Mouse (Mus musculus) thymus, adult 2 months (tissue): ENCODE results near the gene Hist1h1c. TPM values are rescaled to one million over a fixed set of nuclear protein-coding genes. Genes with fewer than 3 reads are reported as not detected.
A peak's percentile ranks its signal among the peaks of the same experiment; 100 is the strongest.
"Not testable (repeated sequence)": the region's sequence is repeated elsewhere in the genome, so short reads cannot be mapped to it uniquely, and the experiment has no call there.

Source experiments
- DNase-seq: peaks from one replicate; pipeline ENCODE4 v3.0.0; 2021
- H3K27ac ChIP-seq: fragments of 200-500 bp; 2 replicates; pipeline ENCODE4 v1.5.1; 2012; ENCODE audit warnings: low read length, control low read depth; ENCODE audit not compliant: control insufficient read depth, insufficient read depth
- H3K27me3 ChIP-seq: fragments of 200-500 bp; 2 replicates; pipeline ENCODE4 v1.6.1; 2012; ENCODE audit warnings: mild to moderate bottlenecking, low read length, moderate library complexity, mixed read lengths; ENCODE audit not compliant: control insufficient read depth, insufficient read depth
- H3K36me3 ChIP-seq: fragments of 200-500 bp; 2 replicates; pipeline ENCODE4 v1.6.1; 2012; ENCODE audit warnings: mild to moderate bottlenecking, low read length, moderate library complexity; ENCODE audit not compliant: control insufficient read depth, insufficient read depth
- H3K4me1 ChIP-seq: fragments of 200-500 bp; replicated peaks from 2 replicates; pipeline ENCODE4 v1.6.1; 2012; ENCODE audit warnings: low read length; ENCODE audit not compliant: control insufficient read depth, insufficient read depth
- H3K4me3 ChIP-seq: fragments of 200-500 bp; 2 replicates; pipeline ENCODE4 v1.5.1; 2012; ENCODE audit warnings: mild to moderate bottlenecking, low read length, control low read depth, moderate library complexity; ENCODE audit not compliant: control insufficient read depth, insufficient read depth
- CTCF ChIP-seq: fragments of 200-500 bp; IDR thresholded peaks from 2 replicates; pipeline ENCODE4 v1.5.1; 2012; ENCODE audit warnings: mild to moderate bottlenecking, control low read depth, low read length, moderate library complexity, borderline replicate concordance; ENCODE audit not compliant: control insufficient read depth, poor library complexity, insufficient read depth; ENCODE audit errors: extremely low read depth
- POLR2A ChIP-seq: fragments of 200-500 bp; IDR thresholded peaks from 2 replicates; pipeline ENCODE4 v1.6.1; 2012; ENCODE audit warnings: mild to moderate bottlenecking, low read length, control low read depth, moderate library complexity; ENCODE audit not compliant: control insufficient read depth, poor library complexity, insufficient read depth; ENCODE audit errors: extremely low read depth
- WGBS: fragments of 180-500 bp; shearing (Covaris S2); methylation state at CpG from one replicate; pipeline ENCODE4 v1.1.7; 2018; 5-methylcytosine and 5-hydroxymethylcytosine counted together
- polyA plus RNA-seq: library from polyadenylated mRNA; depleted of rRNA; stranded (reverse); fragments of >200 nt; gene quantifications from 2 replicates; pipeline ENCODE4 v1.2.3, GENCODE M21; 2012

The Hist1h1c gene
- polyA plus RNA-seq, 1 experiment, result 40.9 TPM

DNA sequence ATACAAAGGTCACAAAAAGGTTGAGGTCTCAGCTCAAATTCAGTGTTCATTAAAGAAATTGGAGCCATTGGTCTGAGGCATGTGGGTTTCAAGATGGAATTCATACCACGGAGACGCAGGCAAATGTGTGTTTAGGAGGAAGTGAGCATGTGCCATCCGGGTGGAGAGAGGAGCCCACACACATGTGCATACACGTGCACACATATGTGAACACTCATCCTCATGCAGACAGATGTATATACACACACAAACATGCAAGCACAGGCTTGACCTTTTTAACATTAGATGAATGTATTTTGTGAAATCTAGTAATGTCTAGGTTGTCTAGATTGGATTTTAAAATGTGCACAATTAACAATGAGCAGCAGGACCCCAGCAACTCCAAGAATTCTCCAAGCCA lies 36.4 kb upstream of the Hist1h1c start:
- Histone ChIP-seq H3K36me3 (no peaks in the 10 kb centered on the region), H3K4me3 (no peak overlapping the region), H3K4me1 (peaks cover 4% of the 10 kb centered on the region), H3K27me3 (no peaks in the 10 kb centered on the region), H3K27ac (no peak overlapping the region)
- no peak for TF ChIP-seq CTCF
- TF ChIP-seq POLR2A, result no peak
- 82% methylated on average over 4 of the region's 4 CpGs for WGBS
- DNase-seq, result no peak

DNA sequence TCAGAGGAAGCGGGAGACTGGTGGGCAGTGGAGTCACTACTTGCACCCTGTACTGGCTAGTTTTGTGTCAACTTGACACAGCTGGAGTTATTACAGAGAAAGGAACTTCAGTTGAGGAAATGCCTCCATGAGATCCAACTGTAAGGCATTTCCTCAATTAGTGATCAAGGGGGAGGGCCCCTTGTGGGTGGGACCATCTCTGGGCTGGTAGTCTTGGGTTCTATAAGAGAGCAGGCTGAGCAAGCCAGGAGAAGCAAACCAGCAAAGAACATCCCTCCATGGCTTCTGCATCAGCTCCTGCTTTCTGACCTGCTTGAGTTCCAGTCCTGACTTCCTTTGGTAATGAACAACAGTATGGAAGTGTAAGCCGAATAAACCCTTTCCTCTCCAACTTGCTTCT lies 35.8 kb upstream of the Hist1h1c start:
- not testable (repeated sequence) for H3K4me1 ChIP-seq, H3K27ac ChIP-seq, H3K27me3 ChIP-seq, H3K36me3 ChIP-seq, H3K4me3 ChIP-seq, DNase-seq
- WGBS, result 94% methylated on average over 2 of the region's 2 CpGs

- TF ChIP-seq POLR2A, result no peak
- TF ChIP-seq CTCF, result no peak
- WGBS, result 90% methylated on average over 7 of the region's 7 CpGs
- Histone ChIP-seq H3K36me3 (no peaks in the 10 kb centered on the region), H3K27ac (no peak overlapping the region), H3K27me3 (no peaks in the 10 kb centered on the region), H3K4me3 (no peak overlapping the region), H3K4me1 (peaks cover 11% of the 10 kb centered on the region)
- DNase-seq, result no peak
These were observed 32.8 kb upstream of the Hist1h1c start for GRCm38 (mm10) chr13:23705751-23706356.

- Histone ChIP-seq H3K27ac (no peak overlapping the region), H3K4me3 (no peak overlapping the region), H3K36me3 (no peaks in the 10 kb centered on the region), H3K27me3 (no peaks in the 10 kb centered on the region), H3K4me1 (peaks cover 8% of the 10 kb centered on the region)
- DNase-seq, result no peak
- TF ChIP-seq POLR2A (no peak), CTCF (no peak)
- WGBS, result 97% methylated on average over 12 of the region's 12 CpGs
These were observed 31.8 kb upstream of the Hist1h1c start for GRCm38 (mm10) chr13:23706771-23707170.

DNA sequence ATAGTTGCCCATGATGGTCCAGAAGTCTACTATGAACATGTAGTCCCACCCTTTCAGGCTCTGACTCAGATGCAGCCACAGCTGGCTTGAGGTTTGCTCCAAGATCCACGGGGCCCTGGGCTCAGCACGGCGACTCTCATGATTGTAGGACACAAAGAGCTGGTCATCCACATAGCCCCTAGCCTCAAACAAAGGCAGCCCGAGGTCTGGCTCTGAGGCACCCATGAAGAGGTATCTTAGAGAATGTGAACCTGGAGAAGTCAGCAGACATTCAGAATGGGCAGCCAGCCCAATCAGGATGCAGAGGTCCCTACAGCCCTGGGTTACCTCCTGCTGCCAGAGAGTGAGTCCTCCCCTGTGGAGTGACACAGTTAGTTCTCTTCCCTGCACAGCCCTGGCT lies 30.6 kb upstream of the Hist1h1c start:
- WGBS, result 81% methylated on average over 4 of the region's 4 CpGs
- Histone ChIP-seq H3K4me1 (peaks cover 8% of the 10 kb centered on the region), H3K27ac (no peak overlapping the region), H3K27me3 (no peaks in the 10 kb centered on the region), H3K4me3 (no peak overlapping the region), H3K36me3 (no peaks in the 10 kb centered on the region)
- TF ChIP-seq CTCF, result no peak
- no peak for TF ChIP-seq POLR2A
- DNase-seq, result no peak

- 91% methylated on average over 4 of the region's 4 CpGs for WGBS
- H3K27ac ChIP-seq, result no peak overlapping the region
- TF ChIP-seq CTCF (no peak), POLR2A (no peak)
- H3K27me3 ChIP-seq, result no peaks in the 10 kb centered on the region
- no peaks in the 10 kb centered on the region for H3K36me3 ChIP-seq
- H3K4me3 ChIP-seq, result no peak overlapping the region
- H3K4me1 ChIP-seq, result peaks cover 8% of the 10 kb centered on the region
- DNase-seq, result no peak
These were observed 30.0 kb upstream of the Hist1h1c start for GRCm38 (mm10) chr13:23708654-23709053.

DNA sequence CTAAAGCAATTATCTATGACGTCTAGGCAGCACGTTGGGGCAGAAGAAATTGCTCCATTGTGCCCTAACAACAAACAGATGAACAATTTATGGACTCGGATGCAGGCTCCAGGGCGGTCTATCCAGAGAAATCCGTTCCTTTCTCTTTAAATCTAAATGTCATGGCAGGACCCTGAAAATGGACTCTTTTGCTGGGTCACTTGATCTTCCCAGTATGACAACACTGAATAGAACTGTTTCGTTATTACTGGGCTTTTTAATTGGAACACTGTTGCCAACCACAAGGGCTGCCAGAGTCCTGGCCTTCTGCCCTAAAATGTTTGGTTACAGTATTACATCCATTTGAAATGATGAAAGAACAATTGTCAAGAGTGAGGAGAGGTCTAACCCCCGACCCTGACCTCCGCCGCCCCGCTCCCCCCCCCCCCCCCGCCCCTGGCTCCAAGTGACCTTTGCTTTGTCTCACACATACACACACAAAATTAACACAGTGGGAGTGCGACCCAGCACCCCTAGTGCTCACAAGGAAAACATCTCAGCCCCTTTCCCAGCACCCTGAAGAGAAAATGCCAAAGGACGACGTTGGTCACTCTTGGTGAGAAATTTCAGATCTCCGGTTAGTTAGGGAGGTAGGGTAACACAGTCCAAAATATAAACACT lies 28.8 kb upstream of the Hist1h1c start:
- no peaks in the 10 kb centered on the region for H3K27me3 ChIP-seq
- H3K4me3 ChIP-seq, result peak overlapping the region; percentile 56
- 39% methylated on average over 15 of the region's 15 CpGs for WGBS
- peaks cover 8% of the 10 kb centered on the region for H3K4me1 ChIP-seq
- H3K27ac ChIP-seq, result peak overlapping the region; percentile 74
- no peak for DNase-seq
- H3K36me3 ChIP-seq, result no peaks in the 10 kb centered on the region
- TF ChIP-seq POLR2A (no peak), CTCF (no peak)
